Mouse (Mus musculus) left cerebral cortex, postnatal 4 days (tissue): Measurements from ENCODE around the gene Ccdc185. TPM values are rescaled to one million over a fixed set of nuclear protein-coding genes. Genes with fewer than 3 reads are reported as not detected.

Experiments
- DNase-seq: peaks from one replicate; pipeline ENCODE4 v3.0.0-alpha.2; 2022
- intact Hi-C: fragments of 180-260 bp; cut with DNase I; formaldehyde crosslinking; loops from one replicate; pipeline ENCODE4 v1.15.1; 2025
- total RNA-seq, 2 experiments: library from RNA; stranded (reverse); gene quantifications; 2 replicates each; pipeline ENCODE4 v1.2.3; 2021

The Ccdc185 gene
- total RNA-seq, 2 experiments from 2014 or later = not detected

DNA sequence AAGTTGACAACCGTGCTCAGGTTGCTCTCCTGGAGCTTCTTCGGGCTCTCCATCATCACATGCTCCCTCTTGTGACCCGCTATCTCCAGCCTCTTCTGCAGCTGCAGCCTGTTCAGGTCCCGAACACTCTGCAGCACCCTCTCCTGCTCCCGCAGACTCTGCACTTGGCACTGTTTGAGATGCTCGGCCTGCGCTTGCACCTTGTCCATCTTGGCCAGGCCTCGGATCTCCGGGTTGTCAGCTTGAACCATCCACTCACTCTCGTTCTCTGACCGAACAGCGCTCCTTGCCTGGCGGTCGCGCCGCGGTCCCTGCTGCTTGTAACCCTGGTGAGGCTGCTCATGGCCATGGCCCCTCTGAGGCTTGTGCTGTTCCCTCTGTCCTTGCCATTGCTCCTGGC is 1.1 kb downstream of the Ccdc185 start:
- intact Hi-C loops = no loop called here
- DNase-seq = no peak

DNA sequence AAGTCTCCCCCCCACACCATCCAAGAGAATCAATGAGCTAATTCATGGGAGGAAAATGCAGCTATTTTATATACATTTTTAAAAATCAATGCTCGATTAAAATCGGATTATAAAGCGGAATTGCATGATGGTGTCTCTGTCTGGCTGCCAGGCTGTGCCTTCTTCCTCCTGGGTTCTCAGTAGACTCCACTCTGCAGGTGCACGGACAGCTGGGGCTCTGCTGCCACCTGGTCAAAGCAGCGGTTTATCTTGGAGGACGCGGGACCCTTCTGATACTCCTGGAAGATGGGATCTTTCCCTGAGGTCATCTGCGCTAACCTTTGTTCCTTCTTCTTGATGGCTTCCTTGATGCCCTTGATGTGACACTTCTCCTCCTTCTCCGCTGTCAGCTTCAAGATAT is 1.9 kb downstream of the Ccdc185 start:
- intact Hi-C loops = no loop called here
- DNase-seq = no peak

GRCm38 (mm10) chr1:182735891-182736290 is 13.1 kb downstream of the Ccdc185 start:
- intact Hi-C loops = no loop called here
- DNase-seq = no peak

GRCm38 (mm10) chr1:182732695-182733094 is 16.3 kb downstream of the Ccdc185 start:
- intact Hi-C loops = no loop called here

GRCm38 (mm10) chr1:182729002-182729401 is 20.0 kb downstream of the Ccdc185 start:
- intact Hi-C loops = no loop called here
- DNase-seq = no peak

More at GRCm38 (mm10) chr1:182732695-182733094, 16.3 kb downstream of the Ccdc185 start:
- DNase-seq = no peak

- intact Hi-C loops = no loop called here
- DNase-seq = no peak
Measured at GRCm38 (mm10) chr1:182727541-182727940, 21.4 kb downstream of the Ccdc185 start.

DNA sequence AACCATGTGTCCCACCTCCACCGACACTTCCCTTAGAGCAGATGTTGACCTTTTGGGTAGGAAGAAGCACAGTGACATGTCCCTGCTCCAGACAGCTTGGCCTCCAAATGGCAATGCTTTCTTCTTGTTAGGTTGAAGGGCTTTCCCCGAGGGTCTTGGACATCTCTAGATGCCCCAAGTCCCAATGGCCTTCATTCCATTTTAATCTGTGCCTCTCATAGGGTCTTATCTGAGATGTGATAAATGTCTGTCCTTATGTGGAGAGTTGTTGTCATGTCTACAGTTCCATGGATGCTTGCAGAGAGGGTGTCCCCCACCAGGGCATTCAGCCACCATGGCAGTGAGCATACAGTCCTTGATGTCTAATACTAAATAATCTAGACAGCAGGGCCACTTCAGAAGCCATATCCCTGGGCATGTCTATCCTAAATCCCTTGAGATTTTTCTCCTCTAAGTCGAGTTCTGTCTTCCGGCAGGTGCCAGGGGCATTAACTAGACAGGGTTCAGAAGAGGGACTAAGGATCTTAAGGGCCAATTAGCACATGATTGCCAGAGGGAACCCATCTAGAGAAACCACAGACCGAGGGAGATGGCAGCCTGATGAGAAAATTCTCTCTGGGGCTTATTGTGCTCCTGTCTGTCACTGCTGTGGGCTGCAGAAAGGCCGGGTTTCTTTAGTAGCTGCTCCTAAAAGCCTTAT is 34.6 kb downstream of the Ccdc185 start:
- DNase-seq = no peak
- intact Hi-C loops = no loop called here

GRCm38 (mm10) chr1:182711360-182711933 is 37.5 kb downstream of the Ccdc185 start:
- DNase-seq = no peak
- intact Hi-C loops = no loop called here

- no peak for DNase-seq
- intact Hi-C loops = no loop called here
Measured at GRCm38 (mm10) chr1:182707459-182707858, 41.5 kb downstream of the Ccdc185 start.

DNA sequence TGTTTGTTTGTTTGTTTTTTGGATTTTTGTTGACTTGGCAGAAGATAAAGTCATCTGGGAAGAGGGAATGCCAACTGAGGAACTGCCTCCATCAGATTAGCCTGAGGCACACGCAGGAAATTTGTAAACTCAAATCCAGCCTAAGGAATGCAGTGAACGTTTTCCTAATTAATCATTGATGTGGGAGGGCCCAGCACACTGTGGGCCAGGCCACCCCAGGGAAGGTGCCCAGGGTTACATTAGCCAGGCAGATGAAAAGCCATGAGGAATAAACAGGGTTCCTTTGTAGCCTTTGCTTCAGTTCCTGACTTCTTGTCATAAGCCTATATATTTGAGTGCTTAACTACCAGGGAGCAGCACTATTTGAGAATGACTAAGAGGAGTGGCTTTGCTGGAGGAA is 44.1 kb downstream of the Ccdc185 start:
- intact Hi-C loops = no loop called here
- no peak for DNase-seq

GRCm38 (mm10) chr1:182699392-182700347 is 49.3 kb downstream of the Ccdc185 start:
- intact Hi-C loops = no loop called here
- DNase-seq = no peak

Other genes starting within 250 kb of the Ccdc185 start
- gene Capn2, start 231.6 kb downstream of the Ccdc185 start, total RNA-seq = 10 to 100 TPM; 77.0 to 82.5 TPM
- not detected for gene Capn8, start 184.2 kb downstream of the Ccdc185 start, total RNA-seq
- 10 to 100 TPM; 40.2 to 49.1 TPM for gene Susd4, start 14.7 kb upstream of the Ccdc185 start, total RNA-seq
- under 1 TPM; 0.46 to 0.54 TPM for gene Tlr5, start 205.6 kb upstream of the Ccdc185 start, total RNA-seq